Mouse (Mus musculus) kidney, postnatal 14 days (tissue): ENCODE measurements around the gene Stk40.

Experiments used
- DNase-seq: peaks from one replicate; pipeline ENCODE4 v3.0.0; 2022; ENCODE audit warnings: mixed read lengths

The Stk40 gene

DNA sequence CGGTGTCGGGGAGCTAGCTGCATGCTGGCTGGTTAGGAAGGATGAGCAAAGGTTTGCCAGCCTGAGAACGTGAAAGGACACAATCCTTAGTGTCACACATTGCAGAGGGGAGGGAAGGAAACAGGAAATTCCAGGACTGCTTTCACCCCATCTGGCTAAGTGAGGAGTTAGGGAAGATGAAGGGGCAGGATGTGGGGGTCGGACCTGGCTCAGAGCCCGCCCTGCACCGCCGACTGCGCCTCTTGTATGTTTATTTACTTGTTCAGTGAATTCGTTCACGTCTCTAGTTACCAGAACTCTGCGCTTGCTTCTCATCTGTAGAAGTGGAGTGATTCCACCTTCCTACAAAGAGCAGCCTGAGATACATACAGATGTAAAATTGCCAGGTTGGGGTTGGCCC, 26.7 kb downstream of the Stk40 start:
- peak; percentile 80 for DNase-seq

DNA sequence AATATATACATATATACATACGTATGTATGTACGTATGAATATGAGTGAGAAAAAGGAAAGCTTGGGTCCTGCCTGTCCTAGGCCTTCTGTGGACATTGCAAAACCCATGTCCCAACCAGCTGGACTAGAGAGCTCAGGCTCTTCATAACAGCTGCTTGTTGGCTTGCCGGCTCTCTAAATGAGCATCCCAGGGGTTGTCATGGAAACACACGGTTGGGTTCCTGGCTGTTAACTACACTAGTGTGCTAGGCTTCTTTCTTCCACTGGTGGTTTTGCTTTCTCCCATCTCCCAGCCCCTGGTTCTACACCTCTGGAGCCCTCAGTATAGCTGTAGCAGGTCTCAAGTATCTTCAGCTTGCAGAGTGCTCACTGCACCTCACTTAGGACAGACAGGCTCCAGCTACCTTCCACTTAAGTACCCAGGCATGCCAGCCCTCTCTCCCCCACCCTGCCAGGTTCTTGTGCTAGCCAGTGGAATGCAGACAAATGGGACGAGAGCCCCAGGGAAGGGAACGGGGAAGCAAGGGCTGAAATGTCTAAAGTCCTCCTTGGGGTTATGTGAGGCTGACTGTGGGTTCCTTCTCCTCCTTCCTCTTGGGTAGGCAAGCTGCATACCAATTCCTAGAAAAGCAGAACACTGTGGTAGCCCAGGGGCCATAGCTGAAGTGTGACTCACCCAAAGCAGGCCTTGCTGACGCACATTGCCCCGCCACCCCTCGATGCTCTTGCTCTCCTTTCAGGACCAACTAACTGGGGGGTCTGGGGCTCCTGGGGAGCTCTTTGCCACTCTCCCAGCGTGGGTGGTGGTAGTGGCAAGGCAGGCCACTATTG, 27.7 kb downstream of the Stk40 start:
- DNase-seq = peak; percentile 61

DNA sequence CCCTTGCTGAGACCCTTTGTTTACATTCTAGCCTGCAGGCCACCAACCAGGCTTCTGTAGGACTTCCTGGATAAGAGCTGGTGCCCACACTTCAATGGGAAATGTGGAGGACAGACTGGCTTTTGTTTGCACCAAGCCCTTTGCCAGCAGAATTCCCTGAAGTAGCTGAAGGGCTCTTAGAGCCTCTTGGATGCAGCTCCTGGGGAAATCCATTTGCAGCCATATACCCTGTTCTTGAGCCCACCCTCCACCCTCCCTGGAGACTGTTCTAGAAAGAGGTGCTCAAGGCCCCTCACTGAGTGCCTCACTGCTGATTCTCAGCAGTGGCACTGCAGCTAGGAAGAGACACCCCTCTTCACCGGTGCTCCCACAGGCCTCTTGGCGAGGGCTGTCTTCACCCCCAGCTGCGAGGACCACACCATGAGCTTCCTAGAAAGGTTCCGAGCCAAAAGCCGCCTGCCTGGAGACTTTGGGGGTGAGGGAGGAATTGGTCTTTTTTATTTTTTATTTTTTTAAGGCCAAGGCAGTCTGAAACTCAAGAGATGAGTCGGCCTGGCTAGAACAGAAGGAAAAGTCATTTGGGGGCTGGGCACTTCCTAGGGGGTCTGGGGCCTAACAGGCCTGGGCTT, 29.0 kb downstream of the Stk40 start:
- DNase-seq = no peak

DNA sequence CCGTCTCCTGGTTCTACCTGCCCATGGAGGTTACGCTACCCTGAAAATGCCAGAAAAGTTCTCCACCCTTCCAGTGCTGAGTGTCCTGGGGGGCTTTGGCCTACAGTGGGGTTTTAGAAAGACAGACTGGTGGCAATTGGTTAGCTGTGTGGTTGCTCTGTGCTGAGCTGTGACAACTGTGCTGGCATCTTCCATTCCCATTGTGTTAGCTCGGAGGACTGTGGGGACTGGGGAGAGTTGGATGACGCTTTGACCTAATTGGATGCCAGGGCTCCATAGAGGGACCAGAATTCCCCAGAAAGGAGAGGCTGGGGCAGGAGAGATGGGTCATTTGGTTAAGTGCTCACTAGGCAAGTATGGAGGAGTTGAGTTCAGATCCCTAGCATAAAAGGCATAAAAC, 30.5 kb downstream of the Stk40 start:
- no peak for DNase-seq

DNA sequence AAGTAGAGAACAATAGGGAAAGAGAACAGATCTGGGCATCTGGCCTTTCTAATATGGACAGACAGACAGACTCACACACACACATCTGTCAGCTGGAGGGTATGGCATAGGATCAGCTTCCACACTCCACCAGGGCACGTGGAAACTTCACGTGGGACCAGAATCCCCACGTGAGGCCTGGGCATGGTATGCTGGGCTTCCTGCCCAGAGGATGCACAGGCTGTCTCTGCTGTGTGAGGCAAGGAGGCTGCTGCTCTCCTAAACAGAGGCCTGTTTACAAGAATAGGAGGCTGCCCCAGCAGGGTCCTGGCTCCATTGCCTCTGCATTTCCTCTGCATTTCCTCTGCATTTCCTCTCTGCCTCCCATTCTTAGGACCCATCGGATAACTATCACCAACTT, 30.9 kb downstream of the Stk40 start:
- DNase-seq = no peak

DNA sequence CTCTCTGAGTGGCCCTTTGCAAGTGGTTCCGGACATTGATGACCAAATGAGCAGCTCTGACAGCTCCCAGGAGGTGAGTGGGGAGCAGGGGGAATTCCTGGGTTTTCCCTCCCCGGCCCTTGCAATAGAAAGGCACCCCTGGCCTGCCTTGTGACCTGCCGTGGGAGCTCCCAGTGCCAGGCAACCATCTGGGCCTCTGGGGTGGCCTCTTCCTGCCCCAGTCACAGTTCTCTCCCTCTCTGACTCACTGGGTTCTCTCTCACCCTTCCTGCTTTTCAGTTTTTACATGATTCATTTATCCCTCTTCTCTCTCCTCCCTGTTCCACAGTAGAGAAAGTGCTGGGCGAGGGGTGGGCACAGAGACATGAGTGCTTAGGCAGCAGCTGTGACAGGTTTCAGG, 34.0 kb downstream of the Stk40 start:
- DNase-seq = no peak

DNA sequence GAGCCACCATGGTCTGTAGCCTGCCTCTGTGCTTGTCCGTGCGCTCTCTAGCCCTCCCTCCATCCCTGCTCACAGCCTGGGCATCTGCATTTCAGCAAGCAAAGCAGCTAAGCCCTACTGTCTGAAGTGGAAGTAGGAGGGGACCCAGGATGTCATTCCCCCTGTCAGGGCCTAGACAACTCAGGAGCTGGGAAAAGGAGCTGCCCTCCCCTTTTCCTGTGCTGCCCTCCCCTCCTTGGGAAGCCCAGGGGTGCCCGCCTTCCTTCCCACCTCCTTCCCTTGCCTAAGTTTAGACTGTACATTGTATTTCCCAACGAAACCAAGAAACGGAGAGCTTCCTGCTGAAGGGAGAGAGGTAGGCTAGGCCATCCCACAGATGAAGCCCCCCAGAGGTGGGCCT, 37.3 kb downstream of the Stk40 start:
- DNase-seq = peak; percentile 55

DNA sequence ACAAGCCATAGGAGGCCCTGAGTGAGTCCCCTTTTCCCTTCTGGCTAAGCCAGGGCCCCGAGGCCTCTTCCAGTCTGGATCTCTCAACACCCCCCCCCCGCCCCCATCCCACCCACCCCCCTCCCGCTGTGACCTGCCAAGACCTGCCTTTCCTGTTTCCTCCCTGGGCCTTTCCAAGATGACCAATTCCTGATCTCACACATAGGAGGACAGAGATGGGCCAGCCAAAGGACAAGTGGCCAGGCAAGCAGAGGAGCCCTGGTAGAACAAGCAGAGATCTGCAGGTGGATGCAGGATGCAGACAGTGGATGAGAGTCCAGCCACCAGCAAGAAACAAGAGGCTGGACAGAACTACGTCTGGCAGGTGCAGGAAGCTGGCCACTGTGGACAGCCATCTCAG, 41.6 kb downstream of the Stk40 start:
- peak; percentile 63 for DNase-seq

DNA sequence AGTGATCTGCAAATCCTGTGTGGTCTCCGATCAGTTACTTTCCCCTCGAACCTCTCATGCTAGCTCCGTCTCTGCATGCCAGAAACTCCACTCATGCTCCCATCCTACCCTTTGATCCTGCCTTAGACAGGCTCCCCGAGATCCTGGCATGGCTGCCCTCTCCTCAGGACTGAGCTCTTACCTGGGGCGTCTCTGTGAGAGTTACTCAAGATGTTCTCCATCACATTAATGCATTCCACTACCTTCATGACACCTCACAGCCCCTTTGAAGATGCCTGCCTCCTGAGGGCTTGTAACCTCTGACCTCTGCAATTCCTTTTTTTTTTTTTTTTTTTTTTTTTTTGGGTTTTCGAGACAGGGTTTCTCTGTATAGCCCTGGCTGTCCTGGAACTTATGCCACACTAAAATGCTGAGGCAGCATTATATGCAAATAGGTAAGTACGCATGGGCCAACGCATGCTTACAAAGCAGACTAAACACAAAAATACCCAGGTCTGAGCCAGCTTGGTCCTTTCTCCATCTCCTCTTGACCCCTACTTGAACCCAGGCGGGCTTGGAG, 43.3 kb downstream of the Stk40 start:
- DNase-seq = no peak

DNA sequence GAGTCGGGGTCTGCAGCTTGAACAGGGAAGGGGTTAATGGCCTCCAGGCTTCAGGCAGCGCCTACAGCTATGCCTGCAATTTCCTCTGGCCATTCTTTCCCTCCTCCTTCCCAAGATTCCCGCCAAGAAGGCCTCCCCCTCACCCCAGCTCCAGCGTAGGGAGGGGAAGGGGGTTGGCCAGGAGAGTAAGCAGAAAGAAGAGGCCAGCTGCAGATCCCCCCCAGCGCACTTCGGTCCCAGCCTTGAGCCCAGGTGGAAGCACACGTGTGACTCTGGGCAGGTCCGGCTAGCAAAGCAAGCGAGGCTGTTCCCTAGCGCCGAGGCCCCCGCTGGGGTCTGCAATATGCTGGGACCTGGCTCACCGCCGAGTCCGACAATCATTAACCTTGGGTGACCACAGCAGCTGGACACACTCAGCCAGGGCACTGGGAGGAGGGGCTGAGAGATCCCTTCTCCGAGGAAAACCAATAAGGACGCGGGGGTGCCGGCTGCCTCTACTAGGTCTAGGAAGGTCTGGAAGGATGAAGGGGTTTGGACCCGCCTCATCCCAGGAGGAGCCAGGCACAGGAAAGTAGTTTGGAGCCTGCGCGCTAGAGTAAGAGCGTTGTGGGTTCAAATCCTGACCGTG, 43.9 kb downstream of the Stk40 start, which contains the start of gene Eva1b:
Eva1b (plus strand) TSS at position 212 of the 628 bp plus-strand sequence.
- DNase-seq = peak; percentile 96

DNA sequence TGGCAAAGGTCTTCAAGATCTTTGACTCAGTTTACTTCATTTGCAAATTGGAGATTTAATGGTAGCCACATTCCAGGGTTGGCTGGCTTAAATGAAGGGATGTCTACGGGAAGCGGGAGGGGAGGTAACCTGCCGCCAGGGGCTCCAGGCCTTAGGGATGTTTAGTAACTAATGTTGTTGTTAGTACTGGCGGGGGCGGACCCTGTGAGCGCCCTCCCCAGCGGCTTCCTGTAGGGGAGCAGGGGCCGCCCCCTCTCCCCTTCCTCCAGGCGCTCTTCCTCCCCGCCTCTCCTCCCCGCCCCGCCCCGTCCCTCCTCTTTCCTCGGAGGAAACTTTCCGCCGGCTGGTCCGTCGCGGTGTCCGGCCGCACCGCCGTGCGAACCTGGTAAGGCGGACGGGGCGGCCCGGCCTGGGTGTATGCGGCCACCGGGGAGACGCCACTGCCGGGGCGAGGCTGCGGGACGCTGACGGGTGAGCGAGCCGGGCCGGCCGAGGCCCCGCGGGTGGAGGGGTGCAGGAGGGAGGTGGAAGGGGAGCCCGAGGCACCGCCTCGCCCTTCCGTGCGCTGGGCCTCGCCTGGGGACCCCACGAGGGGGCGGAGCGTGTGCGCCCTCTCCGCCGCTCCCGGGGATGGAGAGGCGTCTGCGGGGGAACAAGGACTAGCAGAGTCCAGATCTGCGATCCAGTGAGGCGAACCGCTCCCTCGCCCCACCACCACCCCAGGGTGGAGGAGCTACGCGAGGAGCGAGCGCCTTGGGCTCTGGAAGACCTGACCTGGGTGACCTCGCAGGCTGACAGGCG, 44.6 kb downstream of the Stk40 start:
- DNase-seq = peak; percentile 90

DNA sequence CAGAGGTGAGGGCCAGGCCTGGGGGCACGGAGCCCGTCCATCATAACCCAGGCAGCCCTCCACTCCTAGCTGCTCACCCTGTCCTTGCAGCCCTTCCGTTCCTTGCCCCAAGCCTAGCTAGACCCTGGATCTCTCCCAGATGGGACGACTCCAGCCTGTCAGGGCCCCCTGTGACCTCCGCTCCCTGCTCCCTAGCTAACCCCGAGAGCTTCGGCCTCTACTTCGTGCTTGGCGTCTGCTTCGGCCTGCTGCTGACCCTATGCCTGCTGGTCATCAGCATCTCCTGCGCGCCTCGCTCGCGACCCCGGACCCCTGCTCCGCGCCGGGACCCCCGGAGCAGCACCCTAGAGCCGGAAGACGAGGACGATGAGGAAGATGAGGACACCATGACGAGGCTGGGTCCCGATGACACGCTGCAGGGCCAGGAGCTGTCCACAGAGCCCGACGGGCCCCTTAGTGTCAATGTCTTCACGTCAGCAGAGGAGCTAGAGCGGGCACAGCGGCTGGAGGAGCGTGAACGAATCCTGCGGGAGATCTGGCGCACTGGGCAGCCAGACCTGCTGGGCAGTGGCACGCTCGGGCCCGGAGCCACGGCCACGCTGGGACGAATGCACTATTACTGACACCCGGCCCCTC, 45.4 kb downstream of the Stk40 start:
- DNase-seq = peak; percentile 69

DNA sequence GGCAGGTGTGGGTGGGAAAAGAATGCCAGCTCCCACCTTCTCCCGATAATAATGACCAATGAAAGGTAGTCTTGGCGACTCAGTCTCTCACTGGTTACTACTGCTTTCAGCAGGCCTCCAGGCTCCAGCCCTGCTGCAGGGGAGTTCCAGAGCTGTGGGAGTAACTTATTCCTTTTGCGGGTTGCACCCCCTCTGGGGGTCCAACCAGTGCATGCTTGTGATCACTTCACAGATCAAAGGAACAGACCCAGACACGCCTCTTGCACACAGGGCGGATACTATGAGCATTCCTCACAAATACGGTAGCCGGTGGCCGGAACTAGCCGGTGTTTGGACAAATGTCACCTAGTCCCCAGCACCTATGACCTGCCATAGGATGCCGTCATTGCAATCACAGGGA, 46.0 kb downstream of the Stk40 start:
- DNase-seq = no peak

DNA sequence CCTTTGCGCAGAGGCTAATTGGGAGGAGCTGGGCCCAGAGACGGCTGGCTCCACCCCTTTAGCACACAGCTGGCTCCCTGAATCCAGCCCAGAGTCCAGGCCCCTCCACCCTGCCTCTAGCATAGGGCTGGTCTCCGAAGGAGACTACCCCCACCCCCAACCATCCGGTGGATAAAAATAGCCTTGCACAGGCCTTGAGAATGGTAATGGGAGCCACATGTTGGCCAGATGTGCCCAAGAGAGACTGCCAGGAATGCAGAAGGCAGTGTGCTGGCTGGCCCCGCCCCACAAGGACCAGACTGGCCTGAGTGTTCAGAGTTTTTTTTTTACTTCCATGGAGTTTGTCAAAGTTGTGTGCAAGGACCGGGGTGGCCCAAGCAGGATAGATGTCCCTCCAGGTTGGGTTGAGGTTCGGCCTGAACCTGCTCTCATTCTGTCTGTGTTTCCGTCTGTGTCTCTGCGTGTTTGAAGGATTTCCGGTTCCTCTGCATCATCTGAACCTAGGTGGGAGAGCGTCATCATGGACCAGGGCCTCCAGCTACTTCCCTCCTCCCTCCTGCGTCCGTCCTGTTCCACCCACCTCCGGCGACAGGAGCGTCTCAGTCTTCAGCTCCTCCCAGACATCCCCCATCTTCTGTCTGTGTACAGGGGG, 46.7 kb downstream of the Stk40 start:
- peak; percentile 90 for DNase-seq

DNA sequence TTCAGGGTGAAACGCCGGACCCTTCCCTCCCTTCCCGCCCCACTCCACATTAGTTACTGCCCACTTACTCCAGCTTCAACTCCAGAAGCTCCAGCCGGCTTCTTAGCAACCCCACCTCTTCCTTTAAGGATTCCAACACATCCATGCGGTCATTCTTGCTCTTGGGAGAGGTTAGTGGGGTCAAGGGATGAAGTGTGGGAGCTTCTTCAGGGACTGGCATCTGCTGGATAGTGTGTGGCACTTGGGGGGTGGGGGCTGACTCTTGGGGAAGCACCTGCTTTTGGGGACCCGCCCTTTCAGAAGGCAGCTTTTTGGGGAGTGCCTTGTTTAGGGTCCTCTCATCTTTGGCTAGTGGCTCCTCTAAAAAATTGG, 47.2 kb downstream of the Stk40 start:
- DNase-seq = no peak

DNA sequence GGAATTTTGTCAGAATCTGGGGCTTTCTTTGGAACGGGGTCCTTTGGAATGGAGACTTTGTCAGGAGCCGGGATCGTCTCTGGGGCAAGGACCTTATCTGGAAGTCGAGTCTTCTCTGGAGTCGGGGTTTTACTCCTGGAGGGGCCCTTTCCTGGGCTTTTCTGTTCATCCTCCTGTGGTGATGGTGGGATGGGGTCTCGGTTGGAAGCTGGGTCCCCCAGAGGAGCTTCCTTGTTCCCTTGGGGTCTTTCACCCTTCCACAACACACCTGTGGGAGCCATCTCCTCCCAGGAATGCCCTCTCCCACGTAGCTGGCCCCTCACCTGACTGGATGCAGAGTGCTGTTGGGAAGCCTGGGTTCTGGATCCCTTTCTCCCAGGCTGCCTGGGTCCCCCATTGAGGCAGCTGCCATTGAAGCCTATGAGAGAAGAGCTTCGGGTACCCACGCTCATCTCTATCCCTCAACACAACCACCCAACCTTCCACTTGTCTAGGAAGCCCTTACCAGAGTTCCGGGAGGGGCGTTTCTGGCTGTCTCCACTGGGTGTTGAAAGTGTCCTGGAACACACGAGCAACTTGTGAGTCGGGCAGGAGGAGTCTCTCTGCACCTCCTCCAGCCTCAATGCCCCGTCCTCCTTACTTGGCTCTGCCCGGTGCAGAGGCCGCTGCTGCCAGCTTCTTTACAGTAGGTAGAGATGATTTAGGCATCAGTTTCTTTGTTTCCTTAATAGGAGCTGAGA, 48.1 kb downstream of the Stk40 start:
- no peak for DNase-seq

DNA sequence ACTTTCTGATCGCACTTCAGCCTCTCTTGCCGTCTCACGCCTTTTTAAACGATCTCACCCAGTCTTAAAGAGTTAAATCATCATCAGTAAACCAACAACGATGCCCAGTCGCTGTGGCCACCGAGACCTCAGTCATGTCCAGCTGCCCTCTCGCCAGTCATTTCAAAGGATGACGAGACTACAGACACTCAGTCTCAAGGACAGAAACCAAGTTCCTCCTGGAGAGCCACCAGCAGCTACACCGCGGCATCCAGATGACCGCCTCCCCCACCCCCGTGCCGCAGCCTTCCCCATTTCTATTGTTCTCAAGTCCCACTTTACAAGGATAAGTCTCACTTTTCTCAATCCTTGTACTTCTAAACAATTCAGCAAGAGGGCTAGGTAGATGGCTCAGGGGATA, 49.1 kb downstream of the Stk40 start:
- DNase-seq = no peak

DNA sequence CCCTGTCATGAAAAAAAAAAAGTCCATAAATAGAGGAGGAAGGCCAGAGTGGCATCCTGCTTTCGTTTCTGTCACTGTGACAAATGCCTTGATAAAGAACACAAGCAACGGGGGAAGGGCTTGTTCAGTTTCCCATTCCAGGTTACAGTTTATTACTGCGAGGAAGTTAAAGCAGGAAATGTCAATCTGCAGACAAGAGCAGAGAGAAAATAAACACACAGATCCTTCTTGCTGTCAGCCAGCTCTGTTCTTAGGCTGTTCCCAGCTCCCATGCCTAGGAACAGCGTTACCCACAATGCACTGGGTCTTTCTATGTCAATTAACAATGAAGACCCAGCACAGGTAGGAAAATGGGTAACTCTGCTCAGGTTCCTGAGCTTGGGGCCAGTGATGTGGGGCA, 51.4 kb downstream of the Stk40 start:
- peak; percentile 71 for DNase-seq

DNA sequence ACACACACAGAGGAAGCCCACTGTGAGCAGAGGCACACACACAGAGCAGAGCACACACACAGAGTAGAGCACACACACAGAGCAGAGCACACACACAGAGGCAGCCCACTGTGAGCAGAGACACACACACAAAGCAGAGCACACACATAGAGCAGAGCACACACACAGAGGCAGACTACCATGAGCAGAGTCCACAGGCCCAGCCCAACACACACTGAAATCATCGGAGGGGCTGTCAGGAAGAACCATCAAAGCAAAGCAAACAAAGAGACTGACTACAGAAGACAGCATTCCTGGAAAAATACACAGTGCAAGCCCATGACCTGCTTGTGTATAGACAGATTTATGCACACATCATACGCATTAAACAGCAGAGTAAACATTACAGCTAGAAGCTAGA, 52.1 kb downstream of the Stk40 start:
- no peak for DNase-seq

DNA sequence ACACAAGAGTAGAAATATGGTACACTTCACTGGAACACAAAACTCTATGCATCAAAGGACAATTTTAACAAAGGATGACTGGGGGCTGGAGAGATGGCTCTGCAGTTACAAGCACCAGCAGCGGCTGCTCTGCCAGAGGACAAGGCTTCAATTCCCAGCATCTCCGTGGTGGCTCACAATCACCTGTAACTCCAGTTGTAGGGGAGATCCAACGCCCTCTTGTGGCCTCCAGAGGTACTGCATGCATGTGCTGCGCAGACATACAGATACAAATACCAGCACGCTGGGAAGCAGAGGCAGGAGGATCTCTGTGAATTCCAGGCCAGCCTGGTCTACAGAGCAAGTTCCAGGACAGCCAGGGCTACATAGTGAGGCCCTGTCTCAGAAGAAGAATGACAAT, 52.9 kb downstream of the Stk40 start:
- DNase-seq = no peak

DNA sequence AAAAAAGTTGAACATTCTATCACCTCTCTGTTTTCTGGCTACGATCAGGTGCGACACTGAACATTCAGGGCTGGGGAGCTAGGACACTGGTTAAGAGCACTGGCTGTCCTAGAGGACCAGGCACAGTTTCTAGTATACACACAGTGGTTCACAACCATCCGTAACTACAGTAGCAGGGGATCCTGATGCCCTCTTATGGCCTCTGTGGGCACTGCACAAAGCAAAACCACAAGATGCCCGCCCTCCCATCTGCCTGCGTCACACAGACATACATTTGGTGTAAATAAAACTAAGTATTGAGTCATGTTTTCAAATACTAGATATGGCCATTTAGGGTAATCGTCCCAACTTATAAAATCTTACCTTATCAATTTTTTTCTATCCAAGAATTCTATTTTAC, 53.8 kb downstream of the Stk40 start:
- DNase-seq = no peak
